Mouse (Mus musculus) bone marrow, adult 2 months (tissue): ENCODE data around the gene Ppil6.

Source experiments
- CTCF ChIP-seq: fragments of 200-500 bp; IDR thresholded peaks from 2 replicates; pipeline ENCODE4 v1.5.1; 2011; ENCODE audit warnings: low read length, control low read depth; ENCODE audit not compliant: control insufficient read depth, insufficient read depth
- POLR2A ChIP-seq: fragments of 200-500 bp; IDR thresholded peaks from 2 replicates; pipeline ENCODE4 v1.6.1; 2011; ENCODE audit warnings: low read depth, mild to moderate bottlenecking, control low read depth, low read length, borderline replicate concordance; ENCODE audit not compliant: control insufficient read depth

DNA sequence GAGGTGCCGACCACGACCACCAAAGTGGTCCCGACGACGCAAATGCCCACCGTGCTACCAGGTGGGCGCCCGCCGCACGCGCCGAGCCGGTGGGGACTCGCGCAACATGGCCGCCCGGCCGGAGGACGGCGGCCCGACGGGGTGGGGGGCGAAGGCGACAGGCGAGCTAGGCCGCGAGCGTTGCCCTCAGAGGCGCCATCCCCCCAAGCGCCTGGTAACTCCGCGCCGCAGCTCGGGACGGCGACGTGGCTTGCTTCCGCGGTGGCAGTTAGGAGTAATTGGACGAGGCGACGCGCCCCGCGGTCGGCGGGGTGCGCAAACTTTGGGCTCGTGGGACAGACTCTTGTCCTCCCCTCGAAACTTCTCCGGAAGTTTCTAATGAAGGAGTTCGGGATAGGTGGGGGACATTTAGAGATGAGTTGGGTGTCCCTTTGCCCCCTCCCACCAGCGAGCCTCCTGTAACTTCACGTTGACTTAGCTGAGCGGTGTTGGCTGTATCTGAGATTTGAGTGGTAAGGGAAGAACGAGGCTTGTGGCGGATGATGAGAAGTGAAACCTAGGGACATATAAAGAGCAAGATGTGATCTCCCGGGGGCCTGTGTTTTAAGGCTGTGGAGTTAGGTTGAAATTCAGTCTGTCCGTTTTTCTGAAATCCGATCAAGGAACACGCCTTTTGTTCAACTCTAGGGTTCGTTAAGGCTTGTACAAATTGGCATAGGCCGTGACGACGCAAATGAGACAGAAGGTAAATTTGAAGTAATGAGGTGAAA lies 29.6 kb downstream of the Ppil6 start:
- TF ChIP-seq CTCF (no peak), POLR2A (no peak)
